Mouse (Mus musculus) intestine, embryonic 15.5 days (tissue): ENCODE measurements around the gene Rnf167. TPM values are rescaled to one million over a fixed set of nuclear protein-coding genes. Genes with fewer than 3 reads are reported as not detected.

Experiments
- ATAC-seq: fragments of 200-750 bp; cut with Nextera tagmentation; 2 replicates; pipeline ENCODE4 v1.8.0; 2017; ENCODE audit warnings: moderate TSS enrichment, moderate library complexity
- H3K27ac ChIP-seq: fragments of 300-500 bp; sonication (generic); 2 replicates; pipeline ENCODE4 v1.5.1; 2015; ENCODE audit warnings: mild to moderate bottlenecking, inconsistent platforms
- H3K27me3 ChIP-seq: fragments of 300-500 bp; sonication (generic); replicated peaks from 2 replicates; pipeline ENCODE4 v1.6.1; 2015; ENCODE audit warnings: inconsistent platforms
- H3K36me3 ChIP-seq: fragments of 300-500 bp; sonication (generic); 2 replicates; pipeline ENCODE4 v1.6.1; 2015; ENCODE audit warnings: inconsistent platforms
- H3K4me1 ChIP-seq: fragments of 300-500 bp; sonication (generic); replicated peaks from 2 replicates; pipeline ENCODE4 v1.6.1; 2015; ENCODE audit warnings: inconsistent platforms
- H3K4me2 ChIP-seq: fragments of 300-500 bp; sonication (generic); replicated peaks from 2 replicates; pipeline ENCODE4 v1.6.1; 2015; ENCODE audit warnings: mild to moderate bottlenecking, inconsistent platforms
- H3K4me3 ChIP-seq: fragments of 300-500 bp; sonication (generic); replicated peaks from 2 replicates; pipeline ENCODE4 v1.5.1; 2015; ENCODE audit warnings: inconsistent platforms
- H3K9ac ChIP-seq: fragments of 300-500 bp; sonication (generic); 2 replicates; pipeline ENCODE4 v1.6.1; 2015; ENCODE audit warnings: inconsistent platforms
- H3K9me3 ChIP-seq: fragments of 300-500 bp; sonication (generic); 2 replicates; pipeline ENCODE4 v1.6.1; 2016; ENCODE audit warnings: inconsistent platforms
- WGBS: fragments of 180-500 bp; shearing (Covaris S2); methylation state at CpG from one replicate; pipeline ENCODE4 v1.1.7; 2015; 5-methylcytosine and 5-hydroxymethylcytosine counted together
- polyA plus RNA-seq: library from polyadenylated mRNA; unstranded; fragments of >200 nt; fragmentation: Nextera tagmentation; extraction: Ambion mirVana; gene quantifications from 2 replicates; pipeline ENCODE4 v1.2.1, GENCODE M21; 2015

Rnf167 gene
- polyA plus RNA-seq, 1 experiment from 2014 or later = 106 TPM

- no peak overlapping the region for H3K4me2 ChIP-seq
- H3K27me3 ChIP-seq = no peaks in the 10 kb centered on the region
- no peak for ATAC-seq
- no peaks in the 10 kb centered on the region for H3K9me3 ChIP-seq
- H3K4me3 ChIP-seq = no peak overlapping the region
- WGBS = 82% methylated on average over 5 of the region's 5 CpGs
- H3K27ac ChIP-seq = no peak overlapping the region
- peaks cover 31% of the 10 kb centered on the region for H3K4me1 ChIP-seq
- H3K36me3 ChIP-seq = peaks cover 16% of the 10 kb centered on the region
- no peak overlapping the region for H3K9ac ChIP-seq
Observed at GRCm38 (mm10) chr11:70658521-70658920, 11.5 kb downstream of the Rnf167 start.

DNA sequence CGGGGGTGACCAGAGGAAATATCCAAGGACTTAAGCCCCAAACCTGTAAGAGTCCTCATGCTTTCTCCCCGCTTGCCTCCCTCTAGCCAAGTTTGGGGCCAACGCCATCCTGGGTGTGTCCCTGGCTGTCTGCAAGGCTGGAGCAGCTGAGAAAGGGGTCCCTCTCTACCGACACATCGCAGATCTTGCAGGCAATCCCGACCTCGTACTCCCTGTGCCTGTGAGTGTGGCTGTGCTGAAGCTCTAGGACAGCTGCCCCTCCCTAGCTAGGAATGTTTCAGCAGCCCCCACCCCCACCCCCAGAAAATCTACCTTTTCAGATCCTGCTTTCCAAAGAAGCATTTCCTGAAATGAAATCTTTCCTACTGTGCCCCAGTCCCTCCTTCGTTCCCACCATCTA lies 11.9 kb downstream of the Rnf167 start:
- Histone ChIP-seq H3K9ac (no peak overlapping the region), H3K36me3 (peaks cover 17% of the 10 kb centered on the region), H3K4me2 (no peak overlapping the region), H3K4me1 (peaks cover 31% of the 10 kb centered on the region), H3K9me3 (no peaks in the 10 kb centered on the region), H3K4me3 (no peak overlapping the region), H3K27ac (0 out of 2 replicates have a peak overlapping the region, but pooled peaks have one; percentile 15), H3K27me3 (no peaks in the 10 kb centered on the region)
- ATAC-seq = no peak
- 61% methylated on average over 8 of the region's 8 CpGs for WGBS

DNA sequence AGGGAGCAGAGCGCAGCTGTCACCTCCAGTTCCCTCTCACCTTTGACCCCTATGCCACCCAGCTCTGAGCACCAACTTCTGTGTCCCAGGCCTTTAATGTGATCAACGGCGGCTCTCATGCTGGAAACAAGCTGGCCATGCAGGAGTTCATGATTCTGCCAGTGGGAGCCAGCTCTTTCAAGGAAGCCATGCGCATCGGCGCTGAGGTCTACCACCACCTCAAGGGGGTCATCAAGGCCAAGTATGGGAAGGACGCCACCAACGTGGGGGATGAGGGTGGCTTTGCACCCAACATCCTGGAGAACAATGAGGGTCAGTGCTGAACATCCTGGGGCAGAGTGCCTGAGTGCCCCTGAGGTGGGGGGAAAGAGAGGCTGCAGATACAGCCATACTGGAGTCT lies 13.5 kb downstream of the Rnf167 start:
- no peak overlapping the region for H3K4me2 ChIP-seq
- ATAC-seq = no peak
- H3K9me3 ChIP-seq = no peaks in the 10 kb centered on the region
- H3K27ac ChIP-seq = no peak overlapping the region
- peaks cover 29% of the 10 kb centered on the region for H3K4me1 ChIP-seq
- H3K9ac ChIP-seq = no peak overlapping the region
- no peak overlapping the region for H3K4me3 ChIP-seq
- WGBS = 85% methylated on average over 8 of the region's 8 CpGs
- peaks cover 26% of the 10 kb centered on the region for H3K36me3 ChIP-seq
- no peaks in the 10 kb centered on the region for H3K27me3 ChIP-seq

DNA sequence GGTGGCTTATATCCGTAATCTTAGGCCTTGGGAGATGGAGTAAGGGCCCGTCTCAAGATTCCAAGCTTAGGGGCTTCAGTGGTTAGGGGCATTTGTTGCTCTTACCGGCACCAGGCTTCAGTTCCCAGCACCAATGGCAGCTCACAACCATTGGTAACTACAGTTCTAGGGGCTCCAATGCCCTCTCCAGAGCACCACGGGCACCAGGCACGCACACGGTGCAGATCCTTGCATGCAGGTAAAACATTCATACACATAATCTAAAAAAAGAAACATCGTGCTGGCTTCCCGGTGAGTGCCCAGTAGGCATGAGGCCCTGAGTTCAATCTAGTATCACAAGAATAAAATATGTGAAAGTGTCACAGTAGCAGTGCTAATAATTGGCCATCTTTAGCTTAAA lies 16.1 kb downstream of the Rnf167 start:
- 92% methylated on average over 8 of the region's 8 CpGs for WGBS
- no peaks in the 10 kb centered on the region for H3K27me3 ChIP-seq
- peaks cover 31% of the 10 kb centered on the region for H3K36me3 ChIP-seq
- no peaks in the 10 kb centered on the region for H3K9me3 ChIP-seq
- no peak overlapping the region for H3K27ac ChIP-seq
- peaks cover 16% of the 10 kb centered on the region for H3K4me1 ChIP-seq
- no peak overlapping the region for H3K9ac ChIP-seq
- ATAC-seq = no peak
- H3K4me3 ChIP-seq = no peak overlapping the region
- H3K4me2 ChIP-seq = no peak overlapping the region

GRCm38 (mm10) chr11:70663957-70664356 lies 16.9 kb downstream of the Rnf167 start:
- Histone ChIP-seq H3K4me2 (no peak overlapping the region), H3K27me3 (no peaks in the 10 kb centered on the region), H3K27ac (no peak overlapping the region), H3K4me3 (no peak overlapping the region), H3K36me3 (peaks cover 31% of the 10 kb centered on the region), H3K9ac (no peak overlapping the region), H3K4me1 (peaks cover 10% of the 10 kb centered on the region), H3K9me3 (no peaks in the 10 kb centered on the region)
- 85% methylated on average over 6 of the region's 6 CpGs for WGBS
- ATAC-seq = no peak

DNA sequence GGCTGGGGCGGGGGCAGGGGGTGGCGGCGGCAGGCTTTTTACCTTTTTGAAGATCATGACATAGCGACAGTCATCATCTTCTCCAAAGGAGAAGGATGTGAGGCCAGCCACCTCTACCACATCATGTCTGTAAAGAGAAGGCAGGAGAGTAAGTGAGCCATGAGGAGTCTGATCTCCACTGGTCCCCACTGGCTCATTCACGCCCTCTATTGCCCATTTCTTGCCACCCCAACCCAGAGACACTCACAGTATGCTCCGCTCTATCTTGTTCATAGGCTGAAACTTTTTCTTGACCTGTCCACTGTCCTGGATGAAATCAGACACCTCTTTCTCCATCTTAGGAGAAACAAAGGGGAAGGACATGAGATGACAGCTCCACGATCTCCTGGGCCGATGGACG lies 17.7 kb downstream of the Rnf167 start:
- Histone ChIP-seq H3K4me3 (no peak overlapping the region), H3K9me3 (no peaks in the 10 kb centered on the region), H3K4me1 (peaks cover 10% of the 10 kb centered on the region), H3K4me2 (no peak overlapping the region), H3K27me3 (no peaks in the 10 kb centered on the region), H3K36me3 (peaks cover 31% of the 10 kb centered on the region), H3K9ac (no peak overlapping the region), H3K27ac (no peak overlapping the region)
- ATAC-seq = no peak
- WGBS = 94% methylated on average over 9 of the region's 9 CpGs

GRCm38 (mm10) chr11:70666687-70667086 lies 19.7 kb downstream of the Rnf167 start:
- H3K4me3 ChIP-seq = no peak overlapping the region

GRCm38 (mm10) chr11:70667271-70668150 lies 20.5 kb downstream of the Rnf167 start:
- peak overlapping the region; percentile 80 for H3K4me2 ChIP-seq
- peak overlapping the region; percentile 49 for H3K9ac ChIP-seq
- 64% methylated on average over 14 of the region's 14 CpGs for WGBS
- H3K4me3 ChIP-seq = peak overlapping the region; percentile 65
- peaks cover 17% of the 10 kb centered on the region for H3K4me1 ChIP-seq
- H3K27ac ChIP-seq = peak overlapping the region; percentile 93; the same call in 1 of the 2 replicates
- no peaks in the 10 kb centered on the region for H3K27me3 ChIP-seq
- no peak for ATAC-seq
- H3K9me3 ChIP-seq = no peaks in the 10 kb centered on the region
- peaks cover 23% of the 10 kb centered on the region for H3K36me3 ChIP-seq

More at GRCm38 (mm10) chr11:70666687-70667086, 19.7 kb downstream of the Rnf167 start:
- no peak overlapping the region for H3K9ac ChIP-seq
- WGBS = 94% methylated on average over 8 of the region's 8 CpGs
- peaks cover 25% of the 10 kb centered on the region for H3K36me3 ChIP-seq
- no peaks in the 10 kb centered on the region for H3K27me3 ChIP-seq
- no peaks in the 10 kb centered on the region for H3K9me3 ChIP-seq
- H3K4me2 ChIP-seq = no peak overlapping the region
- no peak overlapping the region for H3K27ac ChIP-seq
- ATAC-seq = no peak
- peaks cover 17% of the 10 kb centered on the region for H3K4me1 ChIP-seq

DNA sequence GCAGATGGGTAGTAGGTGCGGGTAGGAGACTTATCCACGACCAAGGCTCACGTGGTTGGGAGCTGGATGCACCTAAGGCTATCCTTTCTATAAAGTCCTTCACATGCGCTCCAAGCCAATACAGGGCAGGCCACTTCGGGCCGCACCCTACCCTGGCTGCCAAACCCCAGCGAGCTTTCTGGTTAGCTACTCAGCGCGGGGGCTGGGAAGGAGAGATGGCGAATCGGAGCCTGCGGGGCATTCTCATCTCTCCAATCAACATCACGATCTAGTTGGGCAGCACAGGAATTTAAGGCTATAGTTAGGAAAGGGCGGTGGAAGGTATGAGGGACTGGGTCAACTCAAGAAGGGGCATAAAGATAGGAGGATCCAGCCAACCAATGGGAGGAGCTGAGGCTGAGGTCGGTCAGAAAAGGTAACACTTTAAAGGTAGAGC lies 21.3 kb downstream of the Rnf167 start:
- peaks cover 17% of the 10 kb centered on the region for H3K4me1 ChIP-seq
- H3K9ac ChIP-seq = peak overlapping the region; percentile 49
- H3K27me3 ChIP-seq = no peaks in the 10 kb centered on the region
- H3K27ac ChIP-seq = peak overlapping the region; percentile 93
- H3K4me2 ChIP-seq = peak overlapping the region; percentile 80
- H3K9me3 ChIP-seq = no peaks in the 10 kb centered on the region
- peak; percentile 73 for ATAC-seq
- H3K4me3 ChIP-seq = peak overlapping the region; percentile 65
- H3K36me3 ChIP-seq = peaks cover 16% of the 10 kb centered on the region
- under 1% methylated on average over 15 of the region's 15 CpGs for WGBS

- peak; percentile 97 for ATAC-seq
- no peaks in the 10 kb centered on the region for H3K9me3 ChIP-seq
- peak within 1 kb of the TSS; percentile 65 for H3K4me3 ChIP-seq
- peak within 1 kb of the TSS; percentile 99 for H3K27ac ChIP-seq
- under 1% methylated on average over 44 of the region's 44 CpGs for WGBS
- H3K4me2 ChIP-seq = peak within 1 kb of the TSS; percentile 80
- H3K9ac ChIP-seq = peak within 1 kb of the TSS; percentile 72
- H3K4me1 ChIP-seq = peaks cover 17% of the 10 kb centered on the region
- H3K36me3 ChIP-seq = peaks cover 18% of the 10 kb centered on the region
- no peaks in the 10 kb centered on the region for H3K27me3 ChIP-seq
Observed at GRCm38 (mm10) chr11:70668771-70669505, 21.9 kb downstream of the Rnf167 start, which contains the start of gene Spag7. Gene Spag7, minus strand, starts transcription at chr11:70669416.

DNA sequence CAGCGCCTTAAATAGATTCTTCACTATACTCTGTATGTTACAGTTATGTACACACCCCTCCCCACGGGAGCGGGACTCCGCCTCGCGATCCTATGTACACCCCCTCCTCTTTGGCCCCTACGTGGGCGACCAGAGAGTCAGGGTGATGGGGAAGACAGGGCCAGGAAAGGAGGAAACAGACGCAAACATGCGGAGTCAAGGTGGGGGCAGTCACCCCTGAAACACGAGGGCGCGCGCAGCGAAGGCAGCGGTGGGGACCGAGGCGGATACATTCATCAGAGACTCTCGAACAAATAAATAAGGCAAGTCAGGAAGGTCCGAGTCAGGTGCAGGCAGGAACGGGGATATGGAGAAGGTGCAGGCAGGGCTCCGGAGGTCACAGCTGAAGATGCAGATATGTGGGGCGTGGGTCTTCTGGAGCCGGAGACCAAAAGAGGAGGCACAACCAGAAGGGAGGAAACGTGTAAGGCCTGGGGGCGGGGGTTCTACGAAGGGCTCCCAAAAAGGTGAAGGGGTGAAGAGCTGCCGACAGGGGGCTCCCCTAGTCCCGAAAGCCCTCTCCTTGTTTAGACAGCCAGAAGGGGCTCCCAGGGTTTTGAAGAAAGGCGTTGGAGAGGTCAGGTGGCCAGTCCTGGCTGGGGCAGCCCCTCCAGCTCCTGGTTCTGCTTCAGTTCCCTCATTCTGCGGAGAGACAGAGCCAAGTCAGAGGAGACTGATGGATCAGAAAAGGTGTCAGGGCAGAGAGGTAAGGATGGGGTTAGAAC lies 22.7 kb downstream of the Rnf167 start:
- peaks cover 15% of the 10 kb centered on the region for H3K36me3 ChIP-seq
- WGBS = under 1% methylated on average over 31 of the region's 31 CpGs
- ATAC-seq = peak; percentile 29

DNA sequence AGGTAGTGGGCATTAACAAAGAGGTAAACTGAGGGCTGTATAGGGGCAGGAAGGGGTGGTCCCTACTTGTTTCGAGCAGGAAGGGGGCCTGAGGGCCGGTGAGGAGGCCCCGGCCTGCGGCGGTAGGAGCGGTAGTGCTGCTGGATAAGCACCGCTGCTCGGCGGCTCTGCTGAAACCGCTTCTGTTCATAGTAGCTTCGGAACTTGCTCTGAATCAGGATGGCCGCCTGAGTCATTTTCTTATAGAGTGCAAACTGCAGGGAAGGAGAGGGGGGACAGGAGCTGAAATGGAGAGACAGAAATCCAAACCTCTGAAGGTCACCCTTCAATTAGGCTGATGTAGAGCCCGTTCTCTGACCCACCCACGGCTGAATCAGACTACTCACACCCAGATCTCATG lies 23.4 kb downstream of the Rnf167 start:
- no peak for ATAC-seq
- H3K9ac ChIP-seq = peak overlapping the region; percentile 72
- H3K36me3 ChIP-seq = peaks cover 15% of the 10 kb centered on the region

More for the DNA sequence above, 22.7 kb downstream of the Rnf167 start:
- Histone ChIP-seq H3K4me3 (peak overlapping the region; percentile 65), H3K9ac (peak overlapping the region; percentile 72), H3K9me3 (no peaks in the 10 kb centered on the region), H3K27me3 (no peaks in the 10 kb centered on the region), H3K4me1 (peaks cover 17% of the 10 kb centered on the region), H3K4me2 (peak overlapping the region; percentile 80), H3K27ac (peak overlapping the region; percentile 99)

More for the DNA sequence above, 23.4 kb downstream of the Rnf167 start:
- peak overlapping the region; percentile 80 for H3K4me2 ChIP-seq
- WGBS = 42% methylated on average over 14 of the region's 14 CpGs
- peak overlapping the region; percentile 65 for H3K4me3 ChIP-seq
- H3K4me1 ChIP-seq = peaks cover 17% of the 10 kb centered on the region
- H3K9me3 ChIP-seq = no peaks in the 10 kb centered on the region
- H3K27me3 ChIP-seq = no peaks in the 10 kb centered on the region
- peak overlapping the region; percentile 99 for H3K27ac ChIP-seq
